Mouse (Mus musculus) olfactory bulb, adult 2 months (tissue): Measurements from ENCODE around the gene Btbd18.

Source experiments
- CTCF ChIP-seq: fragments of 200-500 bp; IDR thresholded peaks from 2 replicates; pipeline ENCODE4 v1.5.1; 2012; ENCODE audit warnings: low read depth, mild to moderate bottlenecking, low read length, moderate library complexity; ENCODE audit not compliant: insufficient read depth
- POLR2A ChIP-seq: fragments of 200-500 bp; IDR thresholded peaks from 2 replicates; pipeline ENCODE4 v1.6.1; 2012; ENCODE audit warnings: mild to moderate bottlenecking, low read depth, low read length, moderate library complexity; ENCODE audit not compliant: insufficient read depth

DNA sequence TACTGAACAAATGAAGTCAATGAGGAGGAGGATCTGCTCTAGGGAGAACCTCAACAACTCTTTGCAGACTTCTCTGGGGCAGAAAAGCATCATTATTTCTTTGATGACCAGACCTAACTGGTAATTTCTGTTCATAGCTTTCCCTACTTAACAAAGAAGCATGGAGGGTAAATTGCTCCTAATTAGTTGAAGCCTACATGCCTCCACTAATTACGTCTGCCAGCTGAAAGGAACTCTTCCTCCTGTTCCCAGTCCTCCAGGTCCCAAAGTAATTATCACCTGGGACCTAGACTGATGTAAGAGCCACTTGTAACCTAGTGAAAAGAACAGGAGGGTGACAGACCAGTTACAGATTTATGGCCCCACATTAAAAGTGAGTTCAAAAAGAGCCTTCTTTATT lies 48.6 kb downstream of the Btbd18 start:
- TF ChIP-seq POLR2A (no peak), CTCF (no peak)
